Mouse (Mus musculus) limb, embryonic 11.5 days (tissue): ENCODE results near the gene Wdr47. TPM values are rescaled to one million over a fixed set of nuclear protein-coding genes. Genes with fewer than 3 reads are reported as not detected.
"Not testable (repeated sequence)": the region's sequence is repeated elsewhere in the genome, so short reads cannot be mapped to it uniquely, and the experiment has no call there.

Experiments used
- ATAC-seq: fragments of 200-750 bp; cut with Nextera tagmentation; 2 replicates; pipeline ENCODE4 v1.8.0; 2017; ENCODE audit warnings: low read depth; ENCODE audit not compliant: insufficient number of reproducible peaks, low FRiP score, low TSS enrichment
- DNase-seq: peaks from one replicate; pipeline ENCODE4 v3.0.0-alpha.2; 2015; ENCODE audit warnings: low spot score
- H3K27ac ChIP-seq: fragments of 300-500 bp; sonication (generic); replicated peaks from 2 replicates; pipeline ENCODE4 v1.5.1; 2014; ENCODE audit warnings: low read depth, mild to moderate bottlenecking, low read length
- H3K27me3 ChIP-seq: fragments of 300-500 bp; sonication (generic); 2 replicates; pipeline ENCODE4 v1.6.1; 2014; ENCODE audit warnings: mild to moderate bottlenecking, low read length, mixed read lengths; ENCODE audit not compliant: control insufficient read depth, insufficient read depth
- H3K36me3 ChIP-seq: fragments of 300-500 bp; sonication (generic); 2 replicates; pipeline ENCODE4 v1.6.1; 2014; ENCODE audit warnings: mild to moderate bottlenecking, low read length, moderate library complexity, mixed read lengths; ENCODE audit not compliant: control insufficient read depth, insufficient read depth
- H3K4me1 ChIP-seq: fragments of 300-500 bp; sonication (generic); 2 replicates; pipeline ENCODE4 v1.6.1; 2014; ENCODE audit warnings: low read length, mixed read lengths; ENCODE audit not compliant: control insufficient read depth, insufficient read depth
- H3K4me2 ChIP-seq: fragments of 300-500 bp; sonication (generic); 2 replicates; pipeline ENCODE4 v1.6.1; 2014; ENCODE audit warnings: low read depth, mild to moderate bottlenecking, moderate library complexity; ENCODE audit not compliant: severe bottlenecking
- H3K4me3 ChIP-seq: fragments of 300-500 bp; sonication (generic); 2 replicates; pipeline ENCODE4 v1.5.1; 2014; ENCODE audit warnings: low read depth, low read length
- H3K9ac ChIP-seq: fragments of 300-500 bp; sonication (generic); 2 replicates; pipeline ENCODE4 v1.6.1; 2014; ENCODE audit warnings: mild to moderate bottlenecking, low read length
- H3K9me3 ChIP-seq: fragments of 300-500 bp; sonication (generic); 2 replicates; pipeline ENCODE4 v1.6.1; 2016; ENCODE audit warnings: low read length; ENCODE audit not compliant: control insufficient read depth
- WGBS: fragments of 180-500 bp; shearing (Covaris S2); extraction: QIAGEN DNeasy Blood & Tissue Kit; methylation state at CpG from one replicate; pipeline ENCODE4 v1.1.7; 2014; 5-methylcytosine and 5-hydroxymethylcytosine counted together
- polyA plus RNA-seq: library from polyadenylated mRNA; unstranded; fragments of >200 nt; fragmentation: Nextera tagmentation; extraction: Ambion mirVana; gene quantifications from 2 replicates; pipeline ENCODE4 v1.2.1, GENCODE M21; 2014

The Wdr47 gene
- polyA plus RNA-seq, 1 experiment from 2014 or later: 9.3 TPM

DNA sequence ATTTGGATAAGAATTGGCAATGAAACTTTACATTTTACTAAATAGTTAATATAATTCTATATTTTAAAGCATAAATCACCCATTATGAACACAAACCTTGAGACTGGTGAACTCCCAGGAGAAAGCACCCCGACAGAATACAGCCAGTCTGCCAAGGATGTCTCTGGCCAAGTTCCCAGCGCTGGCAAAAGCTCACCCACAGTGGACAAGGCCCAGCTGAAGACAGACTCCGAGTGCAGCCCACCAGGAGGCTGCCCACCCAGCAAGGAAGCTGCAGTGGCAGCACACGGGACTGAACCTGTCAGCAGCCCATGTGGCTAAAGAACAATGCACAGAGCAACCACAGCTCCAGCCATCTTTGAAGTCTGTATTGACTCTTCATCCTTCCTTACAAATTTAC lies 85.5 kb downstream of the Wdr47 start:
- ATAC-seq (no peak), DNase-seq (no peak)
- H3K27me3 ChIP-seq: no peaks in the 10 kb centered on the region
- no peak overlapping the region for H3K4me2 ChIP-seq
- H3K9me3 ChIP-seq: no peaks in the 10 kb centered on the region
- WGBS: 83% methylated on average over 4 of the region's 4 CpGs
- H3K9ac ChIP-seq: no peak overlapping the region
- H3K27ac ChIP-seq: no peak overlapping the region
- no peak overlapping the region for H3K4me3 ChIP-seq
- H3K36me3 ChIP-seq: peaks cover 21% of the 10 kb centered on the region; the same call in 1 of the 2 replicates
- no peaks in the 10 kb centered on the region for H3K4me1 ChIP-seq

GRCm38 (mm10) chr3:108681004-108681403 lies 89.9 kb downstream of the Wdr47 start:
- Histone ChIP-seq H3K4me2 (no peak overlapping the region), H3K27me3 (no peaks in the 10 kb centered on the region), H3K36me3 (peaks cover 19% of the 10 kb centered on the region), H3K9me3 (no peaks in the 10 kb centered on the region), H3K9ac (no peak overlapping the region), H3K4me3 (no peak overlapping the region), H3K27ac (no peak overlapping the region), H3K4me1 (no peaks in the 10 kb centered on the region)
- no peak for DNase-seq
- 92% methylated on average over 4 of the region's 4 CpGs for WGBS
- ATAC-seq: no peak

DNA sequence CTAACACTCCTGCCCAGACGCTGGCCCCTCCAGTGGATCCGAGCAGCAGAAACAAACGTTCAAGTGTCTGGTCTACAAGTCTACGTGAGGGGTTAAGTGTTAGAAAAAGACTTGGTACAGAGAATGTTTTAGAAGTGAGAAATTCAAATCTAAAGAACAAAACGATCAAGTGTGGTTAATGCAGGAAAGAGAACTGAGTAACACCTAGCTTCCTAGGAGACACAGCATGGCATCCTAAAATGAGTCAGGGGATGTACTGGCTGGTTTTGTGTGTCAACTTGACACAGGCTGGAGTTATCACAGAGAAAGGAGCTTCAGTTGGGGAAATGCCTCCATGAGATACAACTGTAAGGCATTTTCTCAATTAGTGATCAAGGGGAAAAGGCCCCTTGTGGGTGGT lies 92.5 kb downstream of the Wdr47 start:
- 95% methylated on average over 5 of the region's 5 CpGs for WGBS

GRCm38 (mm10) chr3:108685701-108686100 lies 94.6 kb downstream of the Wdr47 start:
- Histone ChIP-seq H3K9me3 (no peaks in the 10 kb centered on the region), H3K4me3 (no peak overlapping the region), H3K27me3 (no peaks in the 10 kb centered on the region), H3K4me1 (no peaks in the 10 kb centered on the region), H3K27ac (no peak overlapping the region), H3K9ac (no peak overlapping the region), H3K4me2 (no peak overlapping the region), H3K36me3 (peaks cover 21% of the 10 kb centered on the region)
- DNase-seq: no peak
- WGBS: 97% methylated on average over 7 of the region's 7 CpGs
- no peak for ATAC-seq

More for the DNA sequence above, 92.5 kb downstream of the Wdr47 start:
- H3K9me3 ChIP-seq, H3K9ac ChIP-seq, H3K4me1 ChIP-seq, ATAC-seq, H3K27ac ChIP-seq, H3K4me2 ChIP-seq, H3K27me3 ChIP-seq, DNase-seq, H3K4me3 ChIP-seq: not testable (repeated sequence)
- peaks cover 21% of the 10 kb centered on the region for H3K36me3 ChIP-seq

- peaks cover 10% of the 10 kb centered on the region for H3K36me3 ChIP-seq
- ATAC-seq (peak; percentile 60; the same call in 1 of the 2 replicates), DNase-seq (no peak)
- no peak overlapping the region for H3K4me2 ChIP-seq
- no peaks in the 10 kb centered on the region for H3K27me3 ChIP-seq
- H3K4me3 ChIP-seq: no peak overlapping the region
- H3K4me1 ChIP-seq: no peaks in the 10 kb centered on the region
- WGBS: 74% methylated on average over 6 of the region's 6 CpGs
- H3K9me3 ChIP-seq: no peaks in the 10 kb centered on the region
- peak overlapping the region; percentile 47; the same call in 1 of the 2 replicates for H3K27ac ChIP-seq
- no peak overlapping the region for H3K9ac ChIP-seq
Measured at GRCm38 (mm10) chr3:108689015-108689441, 97.9 kb downstream of the Wdr47 start.

DNA sequence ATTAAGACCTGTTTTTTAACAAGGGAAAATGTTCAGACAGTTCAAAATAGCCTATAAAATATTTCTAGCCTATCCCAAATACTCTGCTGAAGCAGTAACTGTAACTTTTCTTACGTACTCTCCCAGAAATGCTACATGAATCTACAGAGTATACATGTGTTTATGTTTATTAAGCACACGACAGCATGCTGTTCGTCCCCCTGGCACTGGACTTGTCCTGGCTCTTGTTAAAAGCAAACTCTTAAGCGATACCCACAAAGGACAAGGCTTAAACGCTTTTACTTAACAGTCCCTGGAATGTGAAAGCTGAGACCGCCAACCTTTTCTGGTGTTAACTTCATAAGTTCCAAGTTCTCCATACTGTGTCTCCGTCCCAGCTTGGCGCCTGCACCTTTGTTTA lies 98.4 kb downstream of the Wdr47 start:
- Histone ChIP-seq H3K36me3 (peaks cover 13% of the 10 kb centered on the region), H3K4me2 (no peak overlapping the region), H3K9me3 (no peaks in the 10 kb centered on the region), H3K27ac (peak overlapping the region; percentile 47; the same call in 1 of the 2 replicates), H3K4me3 (no peak overlapping the region), H3K27me3 (no peaks in the 10 kb centered on the region), H3K4me1 (no peaks in the 10 kb centered on the region), H3K9ac (no peak overlapping the region)
- DNase-seq (no peak), ATAC-seq (0 out of 2 replicates have a peak, but pooled peaks have one; percentile 3)
- 62% methylated on average over 8 of the region's 8 CpGs for whole genome bisulfite sequencing

DNA sequence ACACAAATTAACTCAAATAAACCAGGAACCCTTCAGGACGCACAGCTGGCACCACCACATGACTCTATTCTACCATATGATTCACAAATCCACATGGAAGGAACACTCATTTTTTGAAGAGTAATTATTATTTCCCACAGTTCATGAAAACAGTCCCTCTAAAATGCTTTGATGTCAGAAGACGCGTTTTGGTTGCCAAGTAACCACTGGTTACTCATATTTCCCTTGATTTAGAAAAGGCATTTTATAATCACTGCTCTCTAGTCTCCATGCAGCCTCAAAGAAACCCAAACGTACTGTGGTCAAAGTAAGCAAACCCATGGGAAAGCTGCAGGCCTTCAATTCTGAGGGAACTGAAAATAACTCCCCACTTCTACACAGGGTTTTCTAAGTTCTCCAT lies 98.9 kb downstream of the Wdr47 start:
- no peaks in the 10 kb centered on the region for H3K4me1 ChIP-seq
- peaks cover 13% of the 10 kb centered on the region for H3K36me3 ChIP-seq
- no peaks in the 10 kb centered on the region for H3K27me3 ChIP-seq
- no peaks in the 10 kb centered on the region for H3K9me3 ChIP-seq
- no peak overlapping the region for H3K4me2 ChIP-seq
- no peak overlapping the region for H3K9ac ChIP-seq
- ATAC-seq (no peak), DNase-seq (no peak)
- 77% methylated on average over 4 of the region's 4 CpGs for WGBS
- peak overlapping the region; percentile 47; the same call in 1 of the 2 replicates for H3K27ac ChIP-seq
- no peak overlapping the region for H3K4me3 ChIP-seq

- peaks cover 15% of the 10 kb centered on the region for H3K36me3 ChIP-seq
- DNase-seq (no peak), ATAC-seq (no peak)
- H3K4me2 ChIP-seq: no peak overlapping the region
- 91% methylated on average over 9 of the region's 9 CpGs for WGBS
- no peak overlapping the region for H3K4me3 ChIP-seq
- no peaks in the 10 kb centered on the region for H3K27me3 ChIP-seq
- H3K27ac ChIP-seq: no peak overlapping the region
- H3K4me1 ChIP-seq: no peaks in the 10 kb centered on the region
- H3K9ac ChIP-seq: no peak overlapping the region
- no peaks in the 10 kb centered on the region for H3K9me3 ChIP-seq
Measured at GRCm38 (mm10) chr3:108694321-108694720, 103.2 kb downstream of the Wdr47 start.
